Mouse (Mus musculus) stomach, postnatal 0 days (tissue): ENCODE measurements around the gene S100a10.

Source experiments
- CTCF ChIP-seq: IDR thresholded peaks from 2 replicates; pipeline ENCODE4 v1.5.1; 2016; ENCODE audit warnings: antibody characterized with exemption, low read depth, mild to moderate bottlenecking, moderate library complexity
- EP300 ChIP-seq: optimal IDR thresholded peaks from 2 replicates; pipeline ENCODE3; 2016; ENCODE audit warnings: antibody characterized with exemption

DNA sequence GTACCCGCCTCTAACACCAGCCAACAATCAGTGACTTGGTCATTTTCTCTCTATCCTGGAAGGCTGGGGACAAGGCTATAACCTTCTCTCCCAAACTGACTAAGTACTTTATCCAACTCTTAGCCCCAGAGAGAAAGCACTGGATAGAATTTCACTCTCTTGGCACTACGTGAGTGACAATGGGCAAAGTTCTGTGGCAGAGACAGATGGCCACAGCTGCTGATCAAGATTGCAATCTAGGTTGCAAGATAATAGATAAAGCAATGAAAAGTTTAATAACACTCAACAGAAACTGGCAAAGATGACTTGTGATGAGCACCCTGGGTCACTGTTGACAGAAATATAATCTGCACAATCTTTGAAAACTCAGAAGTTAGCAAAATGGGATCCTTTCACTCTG is 14.2 kb downstream of the S100a10 start:
- TF ChIP-seq CTCF (no peak), EP300 (no peak)
